In genomic region chr13:109577454-109577853, GRCm38 (mm10) we compare ENCODE assay signal across 15 mouse cellular contexts.
DNase-seq lines count a peak whose midpoint lies in the region; ATAC-seq and TF ChIP-seq lines count a peak whose summit lies in the region.
"Had no signal": no experiment of that assay in that cellular context is flagged by ENCODE, and none has a peak within 500 bp of the region (broad histone marks: within the 10 kb centered on the region; RNA-seq: fewer than 3 reads in every experiment).

No protein-coding gene starts in this region.

- H3K9ac ChIP-seq in embryonic facial prominence, embryonic 14.5 days (ENCODE audit: low read depth, low read length): no peak overlapping the region
- no peak overlapping the region for H3K9ac ChIP-seq in liver, adult 2 months (ENCODE audit: low read depth, low read length)
- no peak overlapping the region for H3K9ac ChIP-seq in liver, embryonic 11.5 days (ENCODE audit: low read depth, low read length)
- H3K9ac ChIP-seq: limb, embryonic 12.5 days had no signal

- 62% methylated on average over 5 of the region's 5 CpGs for WGBS in embryonic facial prominence, embryonic 14.5 days
- 89% methylated on average over 5 of the region's 5 CpGs for WGBS in embryonic facial prominence, embryonic 10.5 days
- 33% methylated on average over 5 of the region's 5 CpGs for WGBS in liver, adult 2 months
- WGBS in liver, embryonic 11.5 days: 81% methylated on average over 5 of the region's 5 CpGs

- ATAC-seq in embryonic facial prominence, embryonic 14.5 days (ENCODE audit: low read depth): no peak
- ATAC-seq in liver, embryonic 11.5 days (replicated peaks; ENCODE audit: low FRiP score): no peak

- no peak overlapping the region for H3K4me3 ChIP-seq in embryonic facial prominence, embryonic 14.5 days (ENCODE audit: low read depth, low read length)
- H3K4me3 ChIP-seq in embryonic facial prominence, embryonic 10.5 days: no peak overlapping the region
- H3K4me3 ChIP-seq in liver, adult 2 months (ENCODE audit: insufficient read depth, low read depth, low read length): no peak overlapping the region
- no peak overlapping the region for H3K4me3 ChIP-seq in liver, embryonic 11.5 days (ENCODE audit: low read depth, low read length)
- H3K4me3 ChIP-seq: limb, embryonic 12.5 days had no signal

- H3K27me3 ChIP-seq in embryonic facial prominence, embryonic 14.5 days (replicated peaks; ENCODE audit: control insufficient read depth, insufficient read depth, low read length): no peaks in the 10 kb centered on the region
- H3K27me3 ChIP-seq in embryonic facial prominence, embryonic 10.5 days (replicated peaks; ENCODE audit: low read depth, poor library complexity, severe bottlenecking): no peaks in the 10 kb centered on the region
- no peaks in the 10 kb centered on the region for H3K27me3 ChIP-seq in liver, adult 2 months (ENCODE audit: control insufficient read depth, insufficient read depth, low read length)
- no peaks in the 10 kb centered on the region for H3K27me3 ChIP-seq in liver, embryonic 11.5 days (replicated peaks; ENCODE audit: control insufficient read depth, insufficient read depth, low read length)
- H3K27me3 ChIP-seq: limb, embryonic 12.5 days had no signal

- H3K36me3 ChIP-seq in embryonic facial prominence, embryonic 14.5 days (ENCODE audit: control insufficient read depth, insufficient read depth, low read length): no peaks in the 10 kb centered on the region
- H3K36me3 ChIP-seq in embryonic facial prominence, embryonic 10.5 days (replicated peaks): no peaks in the 10 kb centered on the region
- H3K36me3 ChIP-seq in liver, adult 2 months (ENCODE audit: control insufficient read depth, insufficient read depth, low read length): no peaks in the 10 kb centered on the region
- H3K36me3 ChIP-seq in liver, embryonic 11.5 days (ENCODE audit: control insufficient read depth, insufficient read depth, low read length): no peaks in the 10 kb centered on the region
- H3K36me3 ChIP-seq: limb, embryonic 12.5 days had no signal

- no peak overlapping the region for H3K27ac ChIP-seq in embryonic facial prominence, embryonic 14.5 days (replicated peaks; ENCODE audit: low read depth, low read length)
- no peak overlapping the region for H3K27ac ChIP-seq in embryonic facial prominence, embryonic 10.5 days (replicated peaks)
- H3K27ac ChIP-seq in liver, adult 2 months (replicated peaks; ENCODE audit: insufficient read depth, low read depth, low read length): no peak overlapping the region
- no peak overlapping the region for H3K27ac ChIP-seq in liver, embryonic 11.5 days (ENCODE audit: low read depth, low read length)
- H3K27ac ChIP-seq: limb, embryonic 12.5 days had no signal

- H3K4me1 ChIP-seq in embryonic facial prominence, embryonic 14.5 days (ENCODE audit: control insufficient read depth, insufficient read depth, low read length): no peaks in the 10 kb centered on the region
- no peaks in the 10 kb centered on the region for H3K4me1 ChIP-seq in embryonic facial prominence, embryonic 10.5 days
- H3K4me1 ChIP-seq in liver, adult 2 months (ENCODE audit: control insufficient read depth, insufficient read depth, low read length): peaks cover 5% of the 10 kb centered on the region; the same call in 1 of the 2 replicates
- no peaks in the 10 kb centered on the region for H3K4me1 ChIP-seq in liver, embryonic 11.5 days (replicated peaks; ENCODE audit: control insufficient read depth, insufficient read depth, low read length)
- H3K4me1 ChIP-seq: limb, embryonic 12.5 days had no signal

- TF ChIP-seq POLR2A in liver, adult 2 months (IDR thresholded peaks at IDR 0.05; ENCODE audit: extremely low read depth, insufficient read depth, low read length): no peak

- DNase-seq in embryonic facial prominence, embryonic 14.5 days (ENCODE audit: low spot score): peak; percentile 46
- DNase-seq in embryonic facial prominence, embryonic 10.5 days (ENCODE audit: low spot score): no peak
- peak; percentile 49 for DNase-seq in liver, adult 2 months (ENCODE audit: extremely low read depth, low read depth, low spot score)
- no peak for DNase-seq in liver, embryonic 11.5 days (ENCODE audit: low spot score)
- DNase-seq in Muller cell, postnatal 12 days (ENCODE audit: inconsistent ontology term): peak; percentile 71
- peak; percentile 35 to 39 for DNase-seq in kidney, postnatal 25 days
- DNase-seq in ovary, postnatal 14 days (ENCODE audit: low spot score): no peak
- no peak for DNase-seq in layer of hippocampus, postnatal 36 days
- DNase-seq: cerebellum, postnatal 36 days; heart, adult 18-20 months; heart, postnatal 36 days; layer of hippocampus, adult 9-11 months; lung, postnatal 36 days; thymus, adult 18-20 months had no signal

- H3K9me3 ChIP-seq in embryonic facial prominence, embryonic 14.5 days (ENCODE audit: control insufficient read depth, low read length): no peaks in the 10 kb centered on the region
- no peaks in the 10 kb centered on the region for H3K9me3 ChIP-seq in embryonic facial prominence, embryonic 10.5 days
- H3K9me3 ChIP-seq in liver, embryonic 11.5 days (ENCODE audit: control insufficient read depth, low read length): no peaks in the 10 kb centered on the region
- H3K9me3 ChIP-seq: limb, embryonic 12.5 days had no signal

- no peak overlapping the region for H3K4me2 ChIP-seq in embryonic facial prominence, embryonic 14.5 days (ENCODE audit: low read depth, low read length)
- no peak overlapping the region for H3K4me2 ChIP-seq in liver, embryonic 11.5 days
- H3K4me2 ChIP-seq: limb, embryonic 12.5 days had no signal

- no peaks in the 10 kb centered on the region for H3K79me2 ChIP-seq in liver, adult 2 months (ENCODE audit: control insufficient read depth, insufficient read depth, low read length)

- TF ChIP-seq CTCF in liver, adult 2 months (IDR thresholded peaks at IDR 0.05; ENCODE audit: low read depth, low read length): no peak

Comparison
In these comparisons a context has a peak if more than half of its experiments do, and no peak if none do; other contexts are left out.
1. DNase-seq: peak in embryonic facial prominence, embryonic 14.5 days (single experiment), liver, adult 2 months (single experiment), Muller cell, postnatal 12 days (single experiment) and kidney, postnatal 25 days (2 of 2); none in embryonic facial prominence, embryonic 10.5 days (single experiment), liver, embryonic 11.5 days (single experiment), ovary, postnatal 14 days (single experiment) and layer of hippocampus, postnatal 36 days (0 of 2).